Mouse (Mus musculus) CH12.LX (cell line): ENCODE measurements around the gene Stk40. TPM values are rescaled to one million over a fixed set of nuclear protein-coding genes. Genes with fewer than 3 reads are reported as not detected.

Experiments
- DNase-seq: peaks from one replicate; pipeline ENCODE4 v3.0.0-alpha.2; 2013; ENCODE audit errors: extremely low read depth
- H3K27ac ChIP-seq: 2 replicates; pipeline ENCODE4 v1.5.1; 2012; ENCODE audit warnings: low read depth, mild to moderate bottlenecking, control low read depth, moderate library complexity; ENCODE audit not compliant: insufficient read depth
- H3K27me3 ChIP-seq: replicated peaks from 2 replicates; pipeline ENCODE3; 2012; ENCODE audit warnings: inconsistent platforms
- H3K36me3 ChIP-seq, 2 experiments: replicated peaks in 1 of 2; 2 replicates each; pipeline versions ENCODE3 to v1.6.1; 2012; ENCODE audit warnings: inconsistent platforms in 1 of 2, low read length in 1 of 2, mild to moderate bottlenecking in 1 of 2, mixed read lengths in 1 of 2, moderate library complexity in 1 of 2; ENCODE audit not compliant: control insufficient read depth in 1 of 2, insufficient read depth in 1 of 2
- H3K4me1 ChIP-seq, 2 experiments: 2 replicates each; pipeline ENCODE4 v1.6.1; 2012; ENCODE audit warnings: inconsistent platforms in 1 of 2, moderate library complexity in 1 of 2; ENCODE audit not compliant: insufficient read depth in 2 of 2, control insufficient read depth in 1 of 2
- H3K4me2 ChIP-seq: 2 replicates; pipeline ENCODE4 v1.6.1; 2012; ENCODE audit warnings: low read depth, mild to moderate bottlenecking, control low read depth; ENCODE audit not compliant: poor library complexity, insufficient read depth, severe bottlenecking
- H3K4me3 ChIP-seq, 3 experiments: fragments of 150-350 bp in 1 of 3; sonication (generic) in 1 of 3; replicated peaks in 1 of 3; 2 replicates each; pipeline versions ENCODE3 to v1.5.1; 2011 to 2012; ENCODE audit warnings: low read depth in 2 of 3, low read length in 2 of 3, mild to moderate bottlenecking in 2 of 3, moderate library complexity in 2 of 3, control low read depth in 1 of 3, improper control_type of control experiment in 1 of 3, inconsistent platforms in 1 of 3, mixed read lengths in 1 of 3; ENCODE audit not compliant: poor library complexity in 1 of 3
- H3K79me2 ChIP-seq: replicated peaks from 2 replicates; pipeline ENCODE4 v1.6.1; 2012; ENCODE audit warnings: mild to moderate bottlenecking, moderate library complexity; ENCODE audit not compliant: control insufficient read depth, poor library complexity, insufficient read depth, severe bottlenecking; ENCODE audit errors: extremely low read depth
- H3K9ac ChIP-seq: 2 replicates; pipeline ENCODE4 v1.6.1; 2012; ENCODE audit warnings: low read depth, mild to moderate bottlenecking, control low read depth, moderate library complexity; ENCODE audit not compliant: insufficient read depth
- H3K9me3 ChIP-seq: replicated peaks from 2 replicates; pipeline ENCODE3; 2012; ENCODE audit warnings: low read length, inconsistent platforms, mixed read lengths
- BHLHE40 ChIP-seq: IDR thresholded peaks from 2 replicates; pipeline ENCODE4 v1.6.1; 2011; ENCODE audit warnings: mild to moderate bottlenecking, low read depth, low read length, improper control_type of control experiment
- CTCF ChIP-seq, 2 experiments: IDR thresholded peaks in 1 of 2; conservative IDR thresholded peaks in 1 of 2; 2 replicates each; pipeline ENCODE4 v1.5.1; 2011 to 2012; ENCODE audit warnings: low read depth in 2 of 2, low read length in 2 of 2, improper control_type of control experiment in 1 of 2, inconsistent platforms in 1 of 2, mild to moderate bottlenecking in 1 of 2, moderate library complexity in 1 of 2
- E2F4 ChIP-seq: IDR thresholded peaks from 2 replicates; pipeline ENCODE4 v1.6.1; 2011; ENCODE audit warnings: low read depth, low read length, improper control_type of control experiment; ENCODE audit not compliant: insufficient replicate concordance
- EP300 ChIP-seq: IDR thresholded peaks from 2 replicates; pipeline ENCODE4 v1.6.1; 2011; ENCODE audit warnings: low read length, improper control_type of control experiment
- JUND ChIP-seq: conservative IDR thresholded peaks from 2 replicates; pipeline ENCODE4 v1.6.1; 2011; ENCODE audit warnings: low read depth, low read length, improper control_type of control experiment
- MAFK ChIP-seq: IDR thresholded peaks from 2 replicates; pipeline ENCODE4 v1.6.1; 2011; ENCODE audit warnings: low read length, improper control_type of control experiment; ENCODE audit not compliant: insufficient replicate concordance
- MAX ChIP-seq: IDR thresholded peaks from 2 replicates; pipeline ENCODE4 v1.6.1; 2011; ENCODE audit warnings: low read length, improper control_type of control experiment
- MAZ ChIP-seq: IDR thresholded peaks from 2 replicates; pipeline ENCODE4 v1.6.1; 2012; ENCODE audit warnings: low read depth, mild to moderate bottlenecking, inconsistent platforms, low read length, improper control_type of control experiment, moderate library complexity
- MEF2A ChIP-seq: IDR thresholded peaks from 2 replicates; pipeline ENCODE4 v1.6.1; 2014; ENCODE audit warnings: low read depth, mild to moderate bottlenecking, inconsistent platforms, low read length, improper control_type of control experiment, borderline replicate concordance
- MXI1 ChIP-seq: IDR thresholded peaks from 2 replicates; pipeline ENCODE4 v1.6.1; 2011; ENCODE audit warnings: mild to moderate bottlenecking, low read depth, low read length, improper control_type of control experiment
- NRF1 ChIP-seq: IDR thresholded peaks from 2 replicates; pipeline ENCODE4 v1.6.1; 2014; ENCODE audit warnings: low read depth, mild to moderate bottlenecking, inconsistent platforms, low read length, improper control_type of control experiment, moderate library complexity
- PAX5 ChIP-seq: IDR thresholded peaks from 2 replicates; pipeline ENCODE4 v1.6.1; 2012; ENCODE audit warnings: low read length, inconsistent platforms, mixed read lengths
- POLR2A ChIP-seq: IDR thresholded peaks from 2 replicates; pipeline ENCODE4 v1.6.1; 2011; ENCODE audit warnings: low read depth, mild to moderate bottlenecking, improper control_type of control experiment, low read length
- POLR2AphosphoS2 ChIP-seq: IDR thresholded peaks from 2 replicates; pipeline ENCODE4 v1.6.1; 2011; ENCODE audit warnings: low read depth, low read length, improper control_type of control experiment
- RAD21 ChIP-seq: IDR thresholded peaks from 2 replicates; pipeline ENCODE4 v1.6.1; 2011; ENCODE audit warnings: low read depth, mild to moderate bottlenecking, low read length, improper control_type of control experiment, moderate library complexity
- RCOR1 ChIP-seq: conservative IDR thresholded peaks from 2 replicates; pipeline ENCODE4 v1.6.1; 2012; ENCODE audit warnings: low read depth, mild to moderate bottlenecking, inconsistent platforms, low read length, improper control_type of control experiment
- SIN3A ChIP-seq: IDR thresholded peaks from 2 replicates; pipeline ENCODE4 v1.6.1; 2012; ENCODE audit warnings: low read length, improper control_type of control experiment, inconsistent platforms
- TCF12 ChIP-seq: IDR thresholded peaks from 2 replicates; pipeline ENCODE4 v1.6.1; 2014; ENCODE audit warnings: low read depth, mild to moderate bottlenecking, inconsistent platforms, low read length, improper control_type of control experiment
- UBTF ChIP-seq: IDR thresholded peaks from 2 replicates; pipeline ENCODE4 v1.6.1; 2012; ENCODE audit warnings: low read depth, mild to moderate bottlenecking, inconsistent platforms, low read length, improper control_type of control experiment, moderate library complexity
- USF1 ChIP-seq: IDR thresholded peaks from 2 replicates; pipeline ENCODE4 v1.6.1; 2014; ENCODE audit warnings: low read depth, mild to moderate bottlenecking, inconsistent platforms, low read length, improper control_type of control experiment
- ZNF384 ChIP-seq: IDR thresholded peaks from 2 replicates; pipeline ENCODE4 v1.6.1; 2012; ENCODE audit warnings: low read depth, low read length, improper control_type of control experiment, inconsistent platforms
- dilution Hi-C: fragments of 300-500 bp; cut with MboI; formaldehyde crosslinking; loops from 2 replicates; pipeline ENCODE4 v1.14.3; 2020; ENCODE audit warnings: low sequenced_read_pairs; ENCODE audit not compliant: extremely low pct_unique_long_range_greater_than_20kb, extremely low pct_ligation_motif_present
- in situ Hi-C: fragments of 300-500 bp; cut with MboI; formaldehyde crosslinking; loops from 3 replicates; pipeline ENCODE4 v1.14.3; 2019; ENCODE audit warnings: low sequenced_read_pairs, low pct_ligation_motif_present, low pct_unique_long_range_greater_than_20kb, mixed read lengths
- polyA plus RNA-seq: library from polyadenylated mRNA; unstranded; fragments of >175 nt; gene quantifications from 2 replicates; pipeline ENCODE4 v1.2.1, GENCODE M21; 2012; ENCODE audit warnings: low read depth; ENCODE audit not compliant: insufficient read length
- total RNA-seq, 2 experiments: library from RNA; depleted of rRNA; stranded (reverse); fragments of 300-350 nt in 1 of 2; fragments of >200 nt in 1 of 2; gene quantifications; 2 replicates each; pipeline ENCODE4 v1.2.3; 2012 to 2014

Stk40 gene
- total and polyA plus RNA-seq, 3 experiments = 8.6 to 33.0 (median 16.4) TPM

DNA sequence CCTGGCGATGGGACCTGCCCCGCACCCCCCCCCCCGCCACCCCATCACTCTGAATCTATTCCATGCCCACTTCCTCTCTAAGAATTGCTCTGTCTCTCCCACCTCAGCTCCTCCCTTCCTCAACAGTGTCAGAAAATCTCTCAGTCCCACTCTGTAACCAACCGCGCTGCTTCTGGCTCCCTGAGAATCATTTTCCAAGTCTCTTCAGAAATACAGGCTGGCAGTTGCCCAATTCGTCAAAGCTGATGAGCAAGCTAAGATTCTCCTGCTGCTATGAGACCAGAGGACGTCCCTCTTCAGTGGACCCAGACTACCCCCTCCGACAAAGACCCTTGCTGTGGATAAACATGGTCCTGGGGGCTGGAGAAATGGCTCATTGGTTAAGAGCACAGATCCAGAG is 55.7 kb downstream of the Stk40 start:
- no peak for DNase-seq
- dilution Hi-C loops (no loop called here), in situ Hi-C loops (no loop called here)
- no peaks in the 10 kb centered on the region for H3K4me1 ChIP-seq
- TF ChIP-seq SIN3A (no peak), BHLHE40 (no peak), RAD21 (no peak), PAX5 (no peak), TCF12 (no peak)
- no peak overlapping the region for H3K4me2 ChIP-seq
- H3K36me3 ChIP-seq = peaks cover 5 to 68% of the 10 kb centered on the region in 2 experiments
- H3K9ac ChIP-seq = no peak overlapping the region
- H3K79me2 ChIP-seq = no peaks in the 10 kb centered on the region
- H3K9me3 ChIP-seq = no peaks in the 10 kb centered on the region
- H3K27ac ChIP-seq = no peak overlapping the region
- H3K27me3 ChIP-seq = no peaks in the 10 kb centered on the region
- H3K4me3 ChIP-seq = no peak overlapping the region

GRCm38 (mm10) chr4:126160981-126161380 is 57.2 kb downstream of the Stk40 start:
- in situ Hi-C loops = no loop called here
- H3K79me2 ChIP-seq = no peaks in the 10 kb centered on the region
- no peak overlapping the region for H3K27ac ChIP-seq
- H3K27me3 ChIP-seq = no peaks in the 10 kb centered on the region
- H3K9me3 ChIP-seq = no peaks in the 10 kb centered on the region
- dilution Hi-C loops = no loop called here
- no peak overlapping the region for H3K9ac ChIP-seq
- TF ChIP-seq MAX = no peak
- TF ChIP-seq MAFK = no peak
- TF ChIP-seq TCF12 = no peak
- no peak for TF ChIP-seq RCOR1
- no peak for TF ChIP-seq POLR2A
- TF ChIP-seq ZNF384 = no peak
- TF ChIP-seq E2F4 = no peak
- TF ChIP-seq EP300 = no peak
- TF ChIP-seq UBTF = no peak
- no peak for TF ChIP-seq JUND
- no peak for TF ChIP-seq CTCF (conservative IDR thresholded peaks at IDR 0.05 in 1 of 2, IDR thresholded peaks at IDR 0.05 in 1 of 2; ENCODE audit: low read depth in 2 of 2, low read length in 2 of 2)
- no peak for TF ChIP-seq MXI1
- TF ChIP-seq NRF1 = no peak
- TF ChIP-seq PAX5 = no peak
- TF ChIP-seq MEF2A = no peak
- TF ChIP-seq MAZ = no peak
- TF ChIP-seq POLR2AphosphoS2 = no peak
- no peak for TF ChIP-seq USF1
- no peaks in the 10 kb centered on the region for H3K4me1 ChIP-seq
- H3K4me2 ChIP-seq = no peak overlapping the region
- no peak for DNase-seq
- H3K4me3 ChIP-seq = no peak overlapping the region
- peaks cover 15 to 64% of the 10 kb centered on the region in 2 experiments for H3K36me3 ChIP-seq
